Mouse (Mus musculus) T-cell, adult 2 months (primary cell): ENCODE measurements around the gene Angpt4.

ENCODE experiments used
- DNase-seq: peaks from one replicate; pipeline ENCODE4 v3.0.0; 2022; ENCODE audit warnings: low spot score

The Angpt4 gene

GRCm38 (mm10) chr2:151915111-151915510, 4.1 kb downstream of the Angpt4 start:
- no peak for DNase-seq

- DNase-seq: no peak
These were observed 5.2 kb downstream of the Angpt4 start for GRCm38 (mm10) chr2:151916061-151916831.

GRCm38 (mm10) chr2:151919140-151919539, 8.1 kb downstream of the Angpt4 start:
- DNase-seq: no peak

- no peak for DNase-seq
These were observed 10.1 kb downstream of the Angpt4 start for GRCm38 (mm10) chr2:151921068-151921467.

GRCm38 (mm10) chr2:151921596-151921995, 10.6 kb downstream of the Angpt4 start:
- DNase-seq: no peak

- no peak for DNase-seq
These were observed 13.3 kb downstream of the Angpt4 start for GRCm38 (mm10) chr2:151924276-151924675.

- DNase-seq: no peak
These were observed 14.7 kb downstream of the Angpt4 start for GRCm38 (mm10) chr2:151925715-151926114.

GRCm38 (mm10) chr2:151927103-151927502, 16.1 kb downstream of the Angpt4 start:
- DNase-seq: no peak

GRCm38 (mm10) chr2:151930389-151931074, 19.5 kb downstream of the Angpt4 start:
- peak; percentile 73 for DNase-seq

GRCm38 (mm10) chr2:151937893-151938292, 26.9 kb downstream of the Angpt4 start:
- no peak for DNase-seq

- no peak for DNase-seq
These were observed 27.8 kb downstream of the Angpt4 start for GRCm38 (mm10) chr2:151938780-151939200.

- DNase-seq: no peak
These were observed 28.8 kb downstream of the Angpt4 start for GRCm38 (mm10) chr2:151939651-151940420.

- no peak for DNase-seq
These were observed 30.3 kb downstream of the Angpt4 start for GRCm38 (mm10) chr2:151941269-151941668.

- peak; percentile 45 for DNase-seq
These were observed 33.1 kb downstream of the Angpt4 start for GRCm38 (mm10) chr2:151944106-151944505.

- DNase-seq: no peak
These were observed 36.6 kb downstream of the Angpt4 start for GRCm38 (mm10) chr2:151947617-151948016.

- no peak for DNase-seq
These were observed 37.3 kb downstream of the Angpt4 start for GRCm38 (mm10) chr2:151948311-151948710.

GRCm38 (mm10) chr2:151949082-151949774, 38.2 kb downstream of the Angpt4 start:
- DNase-seq: no peak

GRCm38 (mm10) chr2:151953665-151954064, 42.7 kb downstream of the Angpt4 start:
- no peak for DNase-seq

- DNase-seq: no peak
These were observed 45.6 kb downstream of the Angpt4 start for GRCm38 (mm10) chr2:151956500-151957137.

GRCm38 (mm10) chr2:151959274-151959673, 48.3 kb downstream of the Angpt4 start:
- peak; percentile 42 for DNase-seq
